Mouse (Mus musculus) thymus, adult 18-20 months (tissue): Measurements from ENCODE around the gene Lrrfip1.

ENCODE experiments used
- DNase-seq, 2 experiments: peaks; one replicate each; pipeline ENCODE4 v3.0.0; 2022; ENCODE audit warnings: mixed read lengths in 2 of 2

The Lrrfip1 gene

DNA sequence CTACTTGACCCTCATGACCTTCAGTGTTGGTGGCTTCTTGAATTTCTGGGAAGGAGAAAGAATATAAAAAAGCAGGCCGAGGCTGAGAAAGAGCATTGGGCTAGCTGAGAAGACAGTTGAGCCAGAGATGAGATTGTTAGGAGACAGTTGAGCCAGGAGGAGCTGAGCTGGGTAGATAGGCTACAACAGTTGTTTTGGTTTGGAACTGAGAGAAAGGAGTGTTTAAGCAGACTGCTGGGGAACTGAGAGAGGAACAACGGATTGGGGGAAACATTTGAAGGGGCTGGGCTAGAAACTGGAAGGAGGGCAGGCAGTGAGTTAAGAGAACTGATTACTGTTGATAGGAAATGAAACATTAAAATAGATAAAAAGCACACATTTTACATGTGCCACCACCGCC is 177.5 kb downstream of the Lrrfip1 start:
- DNase-seq: no peak

DNA sequence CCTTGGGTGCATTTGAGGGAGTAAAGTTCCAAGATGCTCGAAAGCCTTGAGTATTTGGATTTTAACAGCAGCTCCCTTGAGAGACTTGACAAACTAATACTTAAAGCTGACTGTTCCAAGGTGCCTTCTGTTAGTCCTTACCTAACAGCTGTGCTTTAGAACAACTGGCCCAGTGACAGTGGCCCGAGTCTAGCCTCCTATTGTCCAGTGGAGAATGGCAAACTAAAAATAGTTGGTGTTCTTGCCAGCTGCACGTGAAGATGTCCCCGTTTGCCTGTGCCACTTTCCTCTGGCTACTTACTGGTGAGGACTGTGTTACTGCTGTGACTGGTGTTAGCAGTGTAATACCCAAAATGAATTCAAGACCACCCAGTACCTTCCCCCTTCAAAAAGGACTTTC is 178.3 kb downstream of the Lrrfip1 start:
- DNase-seq: no peak
